Mouse (Mus musculus): ENCODE data around the gene Tmco3. TPM values are rescaled to one million over a fixed set of nuclear protein-coding genes. Genes with fewer than 3 reads are reported as not detected.
A peak's percentile ranks its signal among the peaks of the same experiment; 100 is the strongest.

Tmco3 gene
- 45.5 and 46.3 TPM in 2 replicates for polyA plus RNA-seq (2014; fragmentation: Nextera tagmentation; extraction: Ambion mirVana)

DNA sequence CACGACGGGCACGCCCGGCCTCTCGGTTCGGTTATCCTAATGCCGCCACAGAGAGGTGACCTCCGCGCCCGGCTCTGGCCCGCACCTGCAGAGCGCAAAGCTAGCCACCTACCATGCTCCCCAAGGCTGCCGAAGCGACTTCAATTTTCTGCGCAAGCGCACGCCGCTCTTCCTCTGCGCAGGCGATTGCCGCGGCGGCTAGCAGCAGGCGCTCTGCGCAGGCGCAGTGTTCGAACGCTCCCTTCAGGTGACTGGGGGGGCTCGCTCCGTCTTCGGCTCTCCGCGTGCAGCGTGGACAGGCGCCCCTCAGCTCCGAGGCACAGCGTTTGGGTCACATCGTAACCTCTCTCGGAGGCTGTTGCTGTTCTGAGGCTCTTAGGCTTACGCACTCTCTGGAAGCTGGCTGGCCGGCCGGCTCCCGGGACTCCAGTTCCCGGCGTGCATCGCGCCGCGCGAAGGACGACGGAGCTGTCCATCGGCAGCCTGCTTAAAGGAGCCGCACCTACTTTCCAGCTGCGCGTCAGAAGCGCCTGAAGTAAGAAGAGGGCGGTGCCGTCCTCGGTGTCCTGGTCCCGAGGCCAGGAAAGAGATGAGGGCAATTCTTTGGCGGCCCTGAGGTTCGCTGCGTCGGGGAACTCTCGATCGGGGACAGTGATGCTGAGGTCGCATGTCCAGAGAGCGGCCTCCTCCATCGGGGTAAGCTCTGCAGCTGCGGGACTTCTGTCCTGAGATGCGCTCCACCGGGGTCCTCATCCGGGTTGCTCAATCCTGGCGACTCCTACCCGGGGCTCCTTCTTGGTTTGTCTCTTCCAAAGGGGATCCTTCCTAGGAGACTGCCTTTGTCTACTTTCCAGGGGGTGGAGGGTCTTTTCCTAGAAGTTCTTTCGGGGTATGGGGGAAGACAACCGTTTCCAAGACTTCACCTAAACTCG is at the start of gene Tmco3, which contains the start of gene Dcun1d2:
Tmco3 (plus strand) TSS at position 499 of the 932 bp plus-strand sequence.
Dcun1d2 (minus strand) TSS at position 440 of the 932 bp plus-strand sequence.
- peak within 1 kb of the TSS; percentile 90 for H3K27ac ChIP-seq (ENCODE audit: low read length)
- no peaks in the 10 kb centered on the region for H3K27me3 ChIP-seq (ENCODE audit: control insufficient read depth, insufficient read depth, low read length)
- H3K4me2 ChIP-seq (replicated peaks; ENCODE audit: low read depth, low read length): peak within 1 kb of the TSS; percentile 86
- under 1% methylated on average over 79 of the region's 79 CpGs for WGBS
- peak; percentile 92 for ATAC-seq (ENCODE audit: insufficient number of reproducible peaks, insufficient read depth, low FRiP score, low read depth)
- peaks cover 4% of the 10 kb centered on the region; the same call in 1 of the 2 replicates for H3K36me3 ChIP-seq (ENCODE audit: control insufficient read depth, insufficient read depth, low read length)
- peak within 1 kb of the TSS; percentile 81 for H3K9ac ChIP-seq (replicated peaks; ENCODE audit: low read depth, low read length)
- H3K4me3 ChIP-seq (ENCODE audit: low read depth, low read length): peak within 1 kb of the TSS; percentile 77
- H3K4me1 ChIP-seq (ENCODE audit: control insufficient read depth, insufficient read depth, low read length): peaks cover 16% of the 10 kb centered on the region
- H3K9me3 ChIP-seq (ENCODE audit: control insufficient read depth, low read depth, low read length): no peaks in the 10 kb centered on the region

DNA sequence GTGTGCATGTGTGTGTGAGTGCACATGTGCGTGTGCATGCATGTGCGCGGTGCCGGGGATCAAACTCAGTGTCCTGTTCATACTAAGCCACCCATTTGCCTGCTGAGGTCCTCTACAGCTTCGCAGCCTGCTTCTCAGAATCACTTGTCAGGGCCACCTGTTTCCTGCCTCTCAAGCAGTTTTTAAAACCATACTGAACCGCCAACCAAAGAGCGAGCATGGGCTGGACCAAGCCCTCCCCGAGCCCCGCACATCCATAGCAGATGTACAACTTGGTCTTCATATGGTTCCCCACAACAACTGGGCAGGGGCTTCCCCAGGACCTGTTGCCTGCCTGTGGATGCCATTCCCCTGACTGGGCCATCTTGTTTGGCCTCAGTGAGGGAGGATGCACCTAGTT is 47.9 kb upstream of the Tmco3 start:
- no peak for ATAC-seq (ENCODE audit: insufficient number of reproducible peaks, insufficient read depth, low FRiP score, low read depth)
- WGBS: 88% methylated on average over 9 of the region's 9 CpGs
- H3K27ac ChIP-seq (ENCODE audit: low read length): no peak overlapping the region
- no peaks in the 10 kb centered on the region for H3K36me3 ChIP-seq (ENCODE audit: control insufficient read depth, insufficient read depth, low read length)
- H3K9me3 ChIP-seq (ENCODE audit: control insufficient read depth, low read depth, low read length): no peaks in the 10 kb centered on the region
- no peak overlapping the region for H3K4me2 ChIP-seq (replicated peaks; ENCODE audit: low read depth, low read length)
- no peak overlapping the region for H3K9ac ChIP-seq (replicated peaks; ENCODE audit: low read depth, low read length)
- no peak overlapping the region for H3K4me3 ChIP-seq (ENCODE audit: low read depth, low read length)
- H3K27me3 ChIP-seq (ENCODE audit: control insufficient read depth, insufficient read depth, low read length): no peaks in the 10 kb centered on the region
- no peaks in the 10 kb centered on the region for H3K4me1 ChIP-seq (ENCODE audit: control insufficient read depth, insufficient read depth, low read length)

DNA sequence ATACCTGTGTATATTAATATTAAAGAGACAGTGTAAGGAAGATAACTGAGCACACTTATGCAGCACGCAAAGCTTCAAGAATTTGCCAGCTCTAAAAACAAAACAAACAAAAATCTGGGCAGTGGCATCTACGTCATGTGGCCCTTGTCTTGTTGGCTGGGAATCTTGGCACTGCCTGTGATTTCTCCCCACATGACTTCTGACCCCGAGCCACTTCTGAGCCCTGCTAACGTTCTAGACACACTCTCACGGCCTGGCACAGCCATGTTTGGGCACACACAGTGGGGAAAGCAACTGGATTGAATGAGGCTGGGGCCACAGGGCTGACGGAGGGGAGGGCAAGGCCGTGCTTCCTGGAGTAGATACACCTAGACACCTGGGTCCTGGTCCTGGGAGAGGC is 47.3 kb upstream of the Tmco3 start:
- H3K36me3 ChIP-seq (ENCODE audit: control insufficient read depth, insufficient read depth, low read length): no peaks in the 10 kb centered on the region
- ATAC-seq (ENCODE audit: insufficient number of reproducible peaks, insufficient read depth, low FRiP score, low read depth): no peak
- H3K9ac ChIP-seq (replicated peaks; ENCODE audit: low read depth, low read length): no peak overlapping the region
- H3K27ac ChIP-seq (ENCODE audit: low read length): no peak overlapping the region
- no peaks in the 10 kb centered on the region for H3K27me3 ChIP-seq (ENCODE audit: control insufficient read depth, insufficient read depth, low read length)
- WGBS: 69% methylated on average over 7 of the region's 7 CpGs
- H3K9me3 ChIP-seq (ENCODE audit: control insufficient read depth, low read depth, low read length): no peaks in the 10 kb centered on the region
- no peaks in the 10 kb centered on the region for H3K4me1 ChIP-seq (ENCODE audit: control insufficient read depth, insufficient read depth, low read length)
- no peak overlapping the region for H3K4me2 ChIP-seq (replicated peaks; ENCODE audit: low read depth, low read length)
- no peak overlapping the region for H3K4me3 ChIP-seq (ENCODE audit: low read depth, low read length)

DNA sequence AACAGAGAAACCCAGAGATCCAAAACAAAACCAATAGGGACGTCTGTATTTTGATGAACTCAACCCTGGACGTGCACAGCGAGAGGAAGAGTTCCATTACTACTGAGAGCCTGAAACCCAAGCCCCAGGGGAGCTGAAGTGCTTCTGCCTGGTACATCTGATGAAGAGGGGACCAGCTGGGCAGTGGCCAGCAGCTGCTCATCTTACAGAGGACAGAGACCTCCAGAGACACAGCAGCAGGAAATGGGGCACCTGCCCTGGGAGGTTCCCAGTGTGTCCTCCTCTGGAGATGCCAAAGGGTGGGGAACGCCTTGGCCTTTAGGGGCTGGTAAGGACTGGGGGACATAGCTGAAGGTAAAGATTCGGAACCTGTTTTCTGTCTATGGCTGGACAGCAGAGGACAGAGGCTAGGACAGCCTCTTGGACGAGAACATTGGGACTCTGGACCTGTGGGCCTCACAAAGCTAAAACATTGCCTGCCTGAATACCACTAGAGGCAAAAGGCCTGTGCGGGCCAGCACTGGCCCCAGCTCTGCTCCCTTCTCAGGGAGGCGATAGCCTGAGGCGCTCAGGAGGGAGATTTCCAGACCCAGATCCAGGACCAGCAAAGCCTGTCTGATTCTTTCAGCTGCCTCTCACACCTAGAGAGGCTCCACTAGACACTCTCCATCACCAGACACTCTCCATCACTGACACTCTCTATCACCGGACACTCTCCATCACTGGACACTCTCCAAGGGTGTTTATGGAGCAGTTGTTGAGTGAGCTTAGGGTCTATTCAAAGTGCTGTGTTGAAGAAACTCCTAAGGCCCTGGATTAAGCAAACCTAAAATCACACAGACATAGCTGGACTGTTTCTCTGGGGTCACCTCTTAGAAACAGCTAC is 44.8 kb upstream of the Tmco3 start:
- Histone ChIP-seq H3K27me3 (ENCODE audit: control insufficient read depth, insufficient read depth, low read length) (no peaks in the 10 kb centered on the region), H3K4me1 (ENCODE audit: control insufficient read depth, insufficient read depth, low read length) (no peaks in the 10 kb centered on the region), H3K9ac (replicated peaks; ENCODE audit: low read depth, low read length) (no peak overlapping the region), H3K4me3 (ENCODE audit: low read depth, low read length) (no peak overlapping the region), H3K36me3 (ENCODE audit: control insufficient read depth, insufficient read depth, low read length) (no peaks in the 10 kb centered on the region), H3K4me2 (replicated peaks; ENCODE audit: low read depth, low read length) (no peak overlapping the region), H3K27ac (ENCODE audit: low read length) (no peak overlapping the region), H3K9me3 (ENCODE audit: control insufficient read depth, low read depth, low read length) (no peaks in the 10 kb centered on the region)
- ATAC-seq (ENCODE audit: insufficient number of reproducible peaks, insufficient read depth, low FRiP score, low read depth): no peak
- 77% methylated on average over 10 of the region's 10 CpGs for WGBS

DNA sequence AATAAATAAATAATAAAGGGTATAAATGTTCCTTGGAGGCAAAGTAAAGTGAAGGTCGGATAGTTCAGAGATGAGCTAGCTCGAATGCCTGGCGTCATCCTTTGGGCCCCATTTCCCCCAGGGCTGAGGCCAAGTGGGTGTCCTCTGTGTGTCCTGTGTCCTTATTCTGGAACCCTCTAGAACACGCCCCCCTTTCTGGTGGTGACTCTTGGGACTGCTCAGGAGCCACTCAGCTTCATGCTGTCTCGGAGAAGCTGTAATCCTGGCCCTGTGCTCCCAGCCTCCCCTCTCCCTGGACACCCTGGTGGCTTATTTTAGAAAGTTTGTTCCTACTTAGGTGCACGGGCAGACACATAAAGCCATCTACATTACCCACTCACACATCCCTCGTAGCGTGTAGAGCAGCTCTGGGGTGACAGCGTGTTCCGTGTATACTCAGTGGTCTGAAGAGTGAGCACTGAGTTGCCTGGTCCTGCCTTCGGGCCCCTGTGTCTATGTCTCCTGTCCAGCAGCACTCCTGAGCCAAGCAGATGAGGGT is 43.6 kb upstream of the Tmco3 start:
- Histone ChIP-seq H3K9ac (replicated peaks; ENCODE audit: low read depth, low read length) (no peak overlapping the region), H3K27ac (ENCODE audit: low read length) (no peak overlapping the region), H3K27me3 (ENCODE audit: control insufficient read depth, insufficient read depth, low read length) (no peaks in the 10 kb centered on the region), H3K4me2 (replicated peaks; ENCODE audit: low read depth, low read length) (no peak overlapping the region), H3K4me1 (ENCODE audit: control insufficient read depth, insufficient read depth, low read length) (no peaks in the 10 kb centered on the region), H3K36me3 (ENCODE audit: control insufficient read depth, insufficient read depth, low read length) (no peaks in the 10 kb centered on the region), H3K9me3 (ENCODE audit: control insufficient read depth, low read depth, low read length) (no peaks in the 10 kb centered on the region), H3K4me3 (ENCODE audit: low read depth, low read length) (no peak overlapping the region)
- no peak for ATAC-seq (ENCODE audit: insufficient number of reproducible peaks, insufficient read depth, low FRiP score, low read depth)
- WGBS: 84% methylated on average over 11 of the region's 11 CpGs

DNA sequence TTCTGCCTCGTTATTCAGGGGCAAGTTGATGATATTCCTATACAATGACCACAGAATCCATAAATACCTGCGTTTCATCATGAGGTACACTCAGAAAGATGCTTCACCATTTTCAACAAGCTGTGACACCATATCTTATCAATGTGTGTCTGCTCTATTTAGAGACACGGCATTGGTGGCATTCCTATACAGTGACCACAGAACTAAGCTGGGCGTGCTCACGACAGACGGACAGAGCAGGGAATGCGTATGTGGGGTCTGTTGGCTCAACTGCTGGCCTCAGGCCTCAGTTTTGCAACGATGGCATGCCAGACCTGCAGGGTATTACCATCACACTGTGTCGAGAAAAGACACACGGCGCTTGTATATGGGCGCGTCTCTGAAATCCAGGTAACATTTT is 35.2 kb upstream of the Tmco3 start:
- ATAC-seq (ENCODE audit: insufficient number of reproducible peaks, insufficient read depth, low FRiP score, low read depth): no peak
- H3K4me2 ChIP-seq (replicated peaks; ENCODE audit: low read depth, low read length): no peak overlapping the region
- peaks cover 5% of the 10 kb centered on the region for H3K36me3 ChIP-seq (ENCODE audit: control insufficient read depth, insufficient read depth, low read length)
- no peaks in the 10 kb centered on the region for H3K27me3 ChIP-seq (ENCODE audit: control insufficient read depth, insufficient read depth, low read length)
- no peak overlapping the region for H3K4me3 ChIP-seq (ENCODE audit: low read depth, low read length)
- H3K27ac ChIP-seq (ENCODE audit: low read length): no peak overlapping the region
- no peaks in the 10 kb centered on the region for H3K9me3 ChIP-seq (ENCODE audit: control insufficient read depth, low read depth, low read length)
- no peak overlapping the region for H3K9ac ChIP-seq (replicated peaks; ENCODE audit: low read depth, low read length)
- no peaks in the 10 kb centered on the region for H3K4me1 ChIP-seq (ENCODE audit: control insufficient read depth, insufficient read depth, low read length)
- 81% methylated on average over 13 of the region's 13 CpGs for WGBS

DNA sequence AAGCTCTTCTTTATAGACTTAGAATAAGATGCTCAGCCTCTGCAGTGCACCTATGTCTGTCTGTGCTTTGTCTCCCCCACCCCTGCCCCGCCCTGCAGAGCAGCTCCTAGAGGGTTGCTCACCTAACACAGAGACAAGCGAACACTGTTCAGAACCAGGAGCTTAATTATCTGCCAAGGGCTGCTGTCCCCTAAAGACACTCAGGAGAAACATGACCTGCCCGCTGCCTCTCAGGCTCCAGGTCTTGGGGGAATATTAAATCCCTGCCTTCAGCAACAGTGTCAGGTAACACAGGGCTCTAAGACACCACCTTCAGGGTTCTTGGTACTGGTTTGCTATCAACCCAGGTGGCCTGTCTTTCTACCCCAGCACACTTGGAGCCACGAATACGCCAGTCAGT is 34.6 kb upstream of the Tmco3 start:
- Histone ChIP-seq H3K9ac (replicated peaks; ENCODE audit: low read depth, low read length) (no peak overlapping the region), H3K9me3 (ENCODE audit: control insufficient read depth, low read depth, low read length) (no peaks in the 10 kb centered on the region), H3K4me3 (ENCODE audit: low read depth, low read length) (no peak overlapping the region), H3K4me2 (replicated peaks; ENCODE audit: low read depth, low read length) (no peak overlapping the region), H3K36me3 (ENCODE audit: control insufficient read depth, insufficient read depth, low read length) (peaks cover 5% of the 10 kb centered on the region), H3K27ac (ENCODE audit: low read length) (no peak overlapping the region), H3K4me1 (ENCODE audit: control insufficient read depth, insufficient read depth, low read length) (no peaks in the 10 kb centered on the region), H3K27me3 (ENCODE audit: control insufficient read depth, insufficient read depth, low read length) (no peaks in the 10 kb centered on the region)
- ATAC-seq (ENCODE audit: insufficient number of reproducible peaks, insufficient read depth, low FRiP score, low read depth): no peak
- WGBS: 79% methylated on average over 5 of the region's 5 CpGs

DNA sequence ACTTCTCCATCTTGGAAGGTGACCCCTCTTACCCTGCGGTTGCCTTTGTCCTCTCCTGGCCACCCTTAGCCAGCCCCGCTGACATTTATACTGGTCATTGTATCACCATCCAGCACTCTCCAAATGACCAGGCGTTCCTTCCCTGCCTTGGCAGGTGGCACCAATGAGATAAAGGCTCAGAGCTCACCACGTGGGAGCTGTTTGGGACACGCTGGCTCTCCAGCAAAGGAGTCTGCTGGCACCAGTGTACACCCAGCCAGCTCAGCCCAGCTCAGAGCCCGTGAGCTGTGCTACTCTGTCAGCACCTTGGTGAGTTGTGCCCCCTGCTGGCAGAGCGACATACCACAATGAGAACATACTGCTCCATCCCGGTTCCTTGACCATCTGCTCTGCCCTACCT is 34.0 kb upstream of the Tmco3 start, which contains the start of gene Adprhl1:
Adprhl1 (minus strand) TSS at position 144 of the 400 bp plus-strand sequence.
- no peaks in the 10 kb centered on the region for H3K9me3 ChIP-seq (ENCODE audit: control insufficient read depth, low read depth, low read length)
- no peak within 1 kb of the TSS for H3K4me3 ChIP-seq (ENCODE audit: low read depth, low read length)
- no peak within 1 kb of the TSS for H3K27ac ChIP-seq (ENCODE audit: low read length)
- WGBS: 39% methylated on average over 8 of the region's 8 CpGs
- no peaks in the 10 kb centered on the region for H3K4me1 ChIP-seq (ENCODE audit: control insufficient read depth, insufficient read depth, low read length)
- H3K4me2 ChIP-seq (replicated peaks; ENCODE audit: low read depth, low read length): no peak within 1 kb of the TSS
- peaks cover 7% of the 10 kb centered on the region for H3K36me3 ChIP-seq (ENCODE audit: control insufficient read depth, insufficient read depth, low read length)
- no peaks in the 10 kb centered on the region for H3K27me3 ChIP-seq (ENCODE audit: control insufficient read depth, insufficient read depth, low read length)
- H3K9ac ChIP-seq (replicated peaks; ENCODE audit: low read depth, low read length): no peak within 1 kb of the TSS
- ATAC-seq (ENCODE audit: insufficient number of reproducible peaks, insufficient read depth, low FRiP score, low read depth): peak; percentile 83

Data from stomach, embryonic 14.5 days (tissue).